Mouse (Mus musculus) Patski (cell line): ENCODE data around the gene Cstad. TPM values are rescaled to one million over a fixed set of nuclear protein-coding genes. Genes with fewer than 3 reads are reported as not detected.

ENCODE experiments used
- ATAC-seq: fragments of 100-300 bp; one replicate; pipeline ENCODE4 v1.8.0; 2021
- CTCF ChIA-PET: fragments of 350-600 bp; sonication (Branson Sonifier 250); formaldehyde crosslinking; loops from one replicate; lab custom pipeline; 2022; ENCODE audit warnings: inconsistent platforms; lab: Charles Lee
- POLR2A ChIA-PET: fragments of 350-600 bp; sonication (Branson Sonifier 250); formaldehyde crosslinking; loops from one replicate; lab custom pipeline; 2022; ENCODE audit warnings: antibody characterized with exemption, inconsistent platforms; lab: Charles Lee
- DNase-seq: peaks from one replicate; pipeline ENCODE4 v3.0.0-alpha.2; 2011; ENCODE audit warnings: low read depth, low spot score
- H3K27me3 ChIP-seq: fragments of 371-371 bp; one replicate; pipeline ENCODE4 v1.5.1; 2021
- CTCF ChIP-seq: fragments of 100-300 bp; IDR thresholded peaks from one replicate; pipeline ENCODE4 v1.5.1; 2021
- in situ Hi-C: fragments of 300-500 bp; cut with MboI; formaldehyde crosslinking; loops from 3 replicates; pipeline ENCODE4 v1.11.1; 2018; ENCODE audit warnings: low pct_unique_long_range_greater_than_20kb, mixed read lengths
- polyA plus RNA-seq: library from polyadenylated mRNA; unstranded; gene quantifications from one replicate; pipeline ENCODE4 v1.2.3, GENCODE M21; 2021

The Cstad gene
- polyA plus RNA-seq, 1 experiment from 2014 or later = 2.3 TPM

DNA sequence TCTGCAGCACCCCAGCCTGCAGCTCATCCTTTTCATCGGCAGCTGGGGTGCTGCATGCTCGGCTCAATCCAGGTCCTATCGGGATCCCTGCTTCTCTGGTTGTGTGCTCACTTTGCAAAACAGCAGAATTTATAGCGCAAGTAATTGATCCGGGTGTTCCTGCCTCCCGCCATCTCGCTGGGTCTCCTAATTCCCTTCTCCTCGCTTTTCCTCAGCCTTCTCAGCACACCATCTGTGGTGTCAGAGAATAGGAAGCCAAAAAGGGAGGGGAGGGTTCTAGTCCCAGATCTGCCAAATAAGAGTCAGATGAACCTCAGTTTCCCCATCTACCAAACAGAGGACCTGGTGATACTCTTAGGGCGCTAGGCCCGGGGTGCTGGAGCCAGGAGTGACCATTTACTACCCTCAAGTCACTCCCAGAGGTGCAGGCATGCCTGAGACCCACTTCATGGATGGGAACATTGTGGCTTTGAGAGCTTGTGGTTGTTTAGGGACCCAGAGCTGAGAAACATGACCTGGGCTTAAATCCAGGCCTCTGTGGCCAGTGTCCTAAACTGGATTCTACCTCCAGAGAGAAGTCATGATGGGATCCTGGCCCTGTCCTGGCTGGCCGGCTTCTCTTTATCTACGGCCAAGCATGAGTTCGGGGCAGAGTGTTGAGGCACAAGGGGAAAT, 1.1 kb upstream of the Cstad start:
- TF ChIP-seq CTCF = no peak
- no peak for DNase-seq
- POLR2A ChIA-PET = interaction anchor here (0.6 to 6.0 kb wide), 8 partner anchors 12 to 155 kb away, joined by 3 to 65 read pairs (median 4); partner anchors contain the start of gene Ier5l

GRCm38 (mm10) chr2:30595796-30596195, 956 bp downstream of the Cstad start:
- ATAC-seq (peak; percentile 27), DNase-seq (no peak)
- in situ Hi-C loops = no loop called here
- no peaks in the 10 kb centered on the region for H3K27me3 ChIP-seq
- CTCF ChIA-PET = interaction anchor here (0.7 to 1.5 kb wide), 8 partner anchors 18 to 199 kb away, joined by 3 to 4 read pairs (median 3); no protein-coding TSS in a partner anchor
- POLR2A ChIA-PET = interaction anchor here (0.9 to 6.0 kb wide), 11 partner anchors 33 to 199 kb away, joined by 3 to 65 read pairs (median 4); partner anchors contain the start of gene Ier5l
- no peak for TF ChIP-seq CTCF

More for the DNA sequence above, 1.1 kb upstream of the Cstad start:
- in situ Hi-C loops = loop anchor here (5.0 kb wide), 2 partner anchors 111 to 124 kb away; no protein-coding TSS in a partner anchor
- CTCF ChIA-PET = no interaction called here
- no peak for ATAC-seq
- no peaks in the 10 kb centered on the region for H3K27me3 ChIP-seq

DNA sequence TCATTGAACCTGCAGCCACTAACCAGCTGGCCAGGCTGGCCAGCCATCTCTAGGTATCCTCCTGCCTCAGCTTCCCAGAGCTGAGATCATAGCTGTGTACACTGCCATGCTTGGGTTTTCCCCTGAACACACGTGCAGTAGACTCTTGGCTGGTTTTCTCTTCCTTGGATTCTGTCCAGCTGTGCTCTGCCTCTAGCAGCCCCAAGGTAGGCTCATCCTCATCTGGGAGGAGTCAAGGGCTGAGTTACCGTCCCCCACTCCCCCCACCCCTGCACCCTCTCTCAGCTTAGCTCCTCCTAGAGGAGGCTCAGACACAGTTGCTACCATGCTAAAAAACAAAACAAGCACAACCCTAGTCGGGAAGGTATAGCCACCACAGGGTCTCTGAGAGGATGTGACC, 4.8 kb downstream of the Cstad start:
- H3K27me3 ChIP-seq = no peaks in the 10 kb centered on the region
- POLR2A ChIA-PET = interaction anchor here (0.6 to 0.7 kb wide), 2 partner anchors 116 to 195 kb away, joined by 3 read pairs; no protein-coding TSS in a partner anchor
- in situ Hi-C loops = loop anchor here (5.0 to 25.0 kb wide), 2 partner anchors 193 to 338 kb away; partner anchors contain the start of gene Ptges
- CTCF ChIA-PET = no interaction called here
- ATAC-seq = no peak
- no peak for DNase-seq
- TF ChIP-seq CTCF = no peak

DNA sequence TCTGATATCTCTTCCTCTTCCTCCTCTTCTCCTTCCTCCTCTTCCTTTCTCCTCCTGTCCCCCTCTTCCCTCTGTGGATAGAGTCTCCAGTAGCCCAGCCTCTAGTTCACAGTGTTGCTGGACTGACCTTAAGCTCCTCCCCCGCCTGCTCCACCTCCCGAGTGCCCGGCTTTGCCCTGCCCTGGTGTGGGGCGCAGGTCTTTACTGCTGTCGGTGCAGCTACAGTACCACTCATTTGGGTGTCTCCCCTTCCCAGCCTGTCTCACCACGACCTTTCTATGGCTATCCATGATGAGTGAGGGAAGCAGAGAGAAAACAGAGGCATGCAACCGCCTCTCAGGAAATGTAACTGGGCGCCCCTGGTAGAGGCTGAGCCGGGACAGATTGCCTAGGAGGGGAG, 5.5 kb downstream of the Cstad start:
- no peak for DNase-seq
- H3K27me3 ChIP-seq = no peaks in the 10 kb centered on the region
- ChIA-PET POLR2A (interaction anchor here (0.7 to 5.2 kb wide), 3 partner anchors 115 to 158 kb away, joined by 3 to 42 read pairs (median 6); partner anchors contain the start of gene Ier5l), CTCF (no interaction called here)
- in situ Hi-C loops = loop anchor here (5.0 to 25.0 kb wide), 2 partner anchors 192 to 337 kb away; partner anchors contain the start of gene Ptges
- TF ChIP-seq CTCF = no peak
- no peak for ATAC-seq

DNA sequence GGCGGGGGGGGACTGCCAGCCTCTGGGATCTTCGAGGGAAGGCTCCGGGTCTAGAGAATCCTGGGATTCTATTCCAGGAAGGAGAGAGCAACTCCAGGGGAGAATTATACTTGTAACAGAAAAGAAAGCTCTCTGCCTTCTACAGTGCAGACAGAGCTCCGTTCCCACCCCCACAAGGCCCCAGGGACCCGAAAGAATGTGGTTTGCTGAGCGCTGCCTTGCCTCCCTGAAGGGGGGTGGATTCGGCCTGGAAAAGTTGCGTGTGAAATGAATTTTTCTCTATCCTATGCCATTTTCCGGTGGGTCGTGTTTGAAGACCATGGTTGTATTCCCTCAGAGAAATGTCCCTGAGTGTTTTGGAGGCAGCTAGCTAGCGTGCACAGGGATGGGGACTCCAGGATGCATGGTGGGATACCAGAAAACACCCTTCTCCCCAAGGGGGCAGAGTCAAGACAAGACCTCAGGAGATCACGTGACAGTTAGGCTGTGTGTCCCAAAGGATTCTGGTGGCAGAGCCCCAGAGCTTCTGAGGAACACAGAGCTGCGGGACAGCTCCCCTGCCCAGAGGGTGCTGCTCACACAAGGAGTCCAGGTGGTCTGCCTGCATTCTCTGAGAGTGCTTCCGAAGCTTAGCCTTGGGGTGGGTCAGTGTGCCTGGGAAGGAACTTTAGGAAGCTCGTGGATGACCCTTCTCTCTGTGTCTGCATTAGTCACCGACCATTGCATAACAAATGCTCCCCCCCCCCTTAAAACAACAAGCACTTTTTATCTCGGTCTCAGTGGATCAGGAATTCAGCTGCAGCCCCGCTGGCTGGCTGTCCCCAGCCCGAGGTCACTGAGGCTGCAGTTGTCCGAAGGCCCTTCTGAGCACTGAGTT, 6.4 kb downstream of the Cstad start:
- H3K27me3 ChIP-seq = no peaks in the 10 kb centered on the region
- TF ChIP-seq CTCF = no peak
- ChIA-PET POLR2A (interaction anchor here (0.6 to 5.2 kb wide), 6 partner anchors 61 to 159 kb away, joined by 3 to 42 read pairs (median 3); partner anchors contain the start of gene Ier5l), CTCF (interaction anchor here (1.3 kb wide), 1 partner anchor 191 kb away, joined by 3 read pairs; no protein-coding TSS in a partner anchor)
- in situ Hi-C loops = loop anchor here (5.0 to 25.0 kb wide), 2 partner anchors 191 to 336 kb away; partner anchors contain the start of gene Ptges
- DNase-seq = no peak
- no peak for ATAC-seq

GRCm38 (mm10) chr2:30602451-30602850, 7.6 kb downstream of the Cstad start:
- TF ChIP-seq CTCF = no peak
- ChIA-PET POLR2A (interaction anchor here (0.5 to 5.2 kb wide), 5 partner anchors 106 to 162 kb away, joined by 3 to 42 read pairs (median 4); partner anchors contain the start of gene Ier5l), CTCF (interaction anchor here (1.7 kb wide), 1 partner anchor 167 kb away, joined by 5 read pairs; no protein-coding TSS in a partner anchor)
- in situ Hi-C loops = loop anchor here (5.0 to 25.0 kb wide), 2 partner anchors 190 to 335 kb away; partner anchors contain the start of gene Ptges
- ATAC-seq (no peak), DNase-seq (no peak)
- no peaks in the 10 kb centered on the region for H3K27me3 ChIP-seq

DNA sequence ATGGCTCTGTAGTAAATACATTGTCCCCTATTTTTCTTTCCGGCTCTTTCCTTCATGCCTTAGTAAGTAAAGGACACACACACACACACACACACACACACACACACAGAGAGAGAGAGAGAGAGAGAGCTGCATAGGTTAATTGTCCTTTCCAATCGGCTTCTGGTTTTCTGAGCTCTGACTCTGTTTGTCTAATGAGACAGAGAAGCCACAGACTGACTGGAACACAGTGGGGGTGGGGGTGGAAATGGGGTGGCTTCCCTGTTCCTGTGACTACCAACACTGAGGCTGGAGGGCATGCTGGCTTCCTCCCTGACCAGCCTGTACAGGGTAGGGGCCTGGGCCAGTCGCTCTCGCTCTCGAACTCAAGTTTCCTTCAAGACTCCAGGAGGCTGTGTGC, 8.9 kb downstream of the Cstad start:
- no peak for TF ChIP-seq CTCF
- DNase-seq (no peak), ATAC-seq (no peak)
- in situ Hi-C loops = loop anchor here (5.0 to 25.0 kb wide), 2 partner anchors 189 to 334 kb away; partner anchors contain the start of gene Ptges
- ChIA-PET POLR2A (interaction anchor here (0.6 to 5.2 kb wide), 4 partner anchors 103 to 150 kb away, joined by 3 to 42 read pairs (median 6); partner anchors contain the start of gene Ier5l), CTCF (interaction anchor here (1.7 kb wide), 1 partner anchor 168 kb away, joined by 5 read pairs; no protein-coding TSS in a partner anchor)
- no peaks in the 10 kb centered on the region for H3K27me3 ChIP-seq

GRCm38 (mm10) chr2:30604880-30605761, 10.3 kb downstream of the Cstad start:
- in situ Hi-C loops = loop anchor here (5.0 to 25.0 kb wide), 2 partner anchors 187 to 332 kb away; partner anchors contain the start of gene Ptges
- no peak for TF ChIP-seq CTCF
- H3K27me3 ChIP-seq = no peaks in the 10 kb centered on the region
- POLR2A ChIA-PET = interaction anchor here (0.6 to 5.2 kb wide), 7 partner anchors 11 to 172 kb away, joined by 3 to 42 read pairs (median 4); partner anchors contain the start of genes Cstad and Ier5l
- CTCF ChIA-PET = no interaction called here
- ATAC-seq (peak; percentile 48), DNase-seq (peak; percentile 60)

GRCm38 (mm10) chr2:30605762-30606051, 10.9 kb downstream of the Cstad start:
- CTCF ChIA-PET = no interaction called here
- no peaks in the 10 kb centered on the region for H3K27me3 ChIP-seq
- ATAC-seq = no peak
- DNase-seq = no peak
- POLR2A ChIA-PET = interaction anchor here (0.6 to 5.2 kb wide), 5 partner anchors 11 to 172 kb away, joined by 3 to 42 read pairs (median 4); partner anchors contain the start of genes Cstad and Ier5l
- in situ Hi-C loops = loop anchor here (25.0 kb wide), 1 partner anchor 332 kb away; the partner anchor contains the start of gene Ptges
- no peak for TF ChIP-seq CTCF
